Mouse (Mus musculus) gastrocnemius, postnatal 10 days (tissue): ENCODE results near the gene F830045P16Rik. TPM values are rescaled to one million over a fixed set of nuclear protein-coding genes. Genes with fewer than 3 reads are reported as not detected.
A peak's percentile ranks its signal among the peaks of the same experiment; 100 is the strongest.
"Not testable (repeated sequence)": the region's sequence is repeated elsewhere in the genome, so short reads cannot be mapped to it uniquely, and the experiment has no call there.

ENCODE experiments used
- DNase-seq: peaks from one replicate; pipeline ENCODE4 v3.0.0; 2021; ENCODE audit warnings: mixed read lengths
- total RNA-seq, 2 experiments: library from RNA; stranded (reverse); gene quantifications; 2 replicates each; pipeline ENCODE4 v1.2.3; 2021

Gene F830045P16Rik
- total RNA-seq, 2 experiments from 2014 or later = 0.12 TPM; not detected in 1

DNA sequence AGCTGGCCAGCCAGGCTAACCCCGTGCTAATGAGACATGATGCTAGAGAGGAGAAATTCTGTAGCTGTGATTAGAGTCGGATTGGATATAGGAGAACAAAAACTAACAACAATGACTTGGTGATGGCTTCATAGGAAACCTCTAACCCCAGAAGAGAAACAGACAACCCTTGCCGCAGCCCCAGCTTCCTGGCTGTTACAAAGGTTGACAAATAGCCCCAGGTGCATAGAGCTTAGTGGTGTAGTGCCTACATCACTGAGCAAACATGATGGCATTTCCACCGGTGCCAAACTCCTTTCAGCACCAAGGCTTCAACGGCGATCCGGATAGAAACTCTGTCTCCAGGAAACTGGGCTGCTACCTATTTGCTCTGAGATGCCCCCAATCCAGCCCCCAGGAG, 9.2 kb upstream of the F830045P16Rik start:
- DNase-seq = no peak

DNA sequence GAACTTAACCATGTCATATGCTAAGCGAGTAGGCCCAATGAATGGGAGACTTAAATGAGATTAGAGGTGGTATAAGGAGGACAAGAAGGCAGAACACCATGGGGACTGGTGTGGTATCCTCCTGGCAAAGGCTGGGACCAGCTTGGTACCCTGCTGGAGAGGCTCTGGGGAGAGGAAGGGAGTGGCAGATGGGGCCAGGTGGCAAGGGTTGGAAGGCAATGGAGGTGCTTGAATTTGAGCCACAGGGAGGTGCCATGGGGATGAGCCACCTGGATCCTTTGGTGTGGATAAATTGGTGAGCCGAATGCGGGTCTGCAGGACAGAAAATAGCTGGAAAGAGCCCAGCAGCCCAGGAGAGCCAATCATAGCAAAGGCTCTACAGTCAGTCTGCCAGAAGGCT, 8.5 kb upstream of the F830045P16Rik start:
- no peak for DNase-seq

DNA sequence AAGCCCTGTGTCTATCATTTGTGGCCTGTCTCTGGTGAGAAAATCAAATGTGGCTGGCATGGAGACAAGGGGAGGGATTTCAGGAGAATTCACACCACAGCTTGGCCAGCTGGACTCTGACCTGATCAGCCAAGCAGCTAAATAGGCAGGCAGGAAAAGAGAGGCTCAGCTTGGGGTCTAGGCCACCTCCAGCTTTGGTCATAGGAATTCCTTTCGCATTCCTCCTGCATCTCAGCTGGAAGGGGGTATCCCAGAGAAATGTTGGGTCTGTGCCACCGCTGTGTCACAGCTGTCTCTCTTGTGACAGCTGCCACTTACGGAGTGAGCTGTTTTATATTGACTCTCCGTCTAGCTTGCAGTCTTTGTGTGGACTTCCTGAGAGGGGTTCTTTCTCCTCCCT, 8.0 kb upstream of the F830045P16Rik start:
- peak; percentile 34 for DNase-seq

DNA sequence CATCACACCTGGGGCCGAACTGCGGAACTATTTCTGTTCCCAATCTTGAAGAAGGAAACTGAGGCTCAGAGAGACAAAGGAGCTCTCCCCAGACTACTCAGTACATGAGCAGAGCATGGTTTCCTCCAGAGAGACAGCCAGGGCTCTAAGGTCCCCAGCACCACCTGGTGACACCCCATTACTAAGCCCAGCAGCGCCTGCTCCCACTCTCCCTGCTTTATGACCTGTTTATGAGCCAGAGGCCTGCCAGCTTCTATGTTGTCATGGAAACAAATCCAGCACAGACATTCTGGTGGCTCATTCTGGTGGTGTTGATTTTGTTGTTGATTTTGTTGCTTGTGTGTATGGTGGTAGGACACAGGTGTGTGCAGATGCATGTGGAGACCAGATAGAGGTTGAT, 3.6 kb upstream of the F830045P16Rik start:
- DNase-seq = no peak

DNA sequence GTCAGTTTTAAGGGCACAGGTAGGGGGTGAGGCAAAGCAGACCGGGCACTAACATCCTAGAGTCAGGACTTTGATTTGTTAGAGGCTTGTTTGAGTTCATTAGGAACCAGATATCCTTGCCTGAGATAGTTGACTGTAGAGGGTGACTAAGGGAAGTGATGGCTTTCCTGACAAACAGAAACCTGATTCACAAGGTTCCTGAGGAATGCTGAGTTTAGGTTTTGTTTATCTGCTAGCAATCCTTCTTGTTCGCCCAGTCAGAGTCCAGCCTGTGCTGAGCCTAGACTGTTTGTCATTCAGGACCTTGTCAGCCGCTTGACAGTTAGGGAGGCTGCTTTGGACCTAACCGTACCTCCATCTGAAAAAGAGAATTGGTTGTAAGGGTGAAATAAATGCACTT, 2.8 kb upstream of the F830045P16Rik start:
- no peak for DNase-seq

DNA sequence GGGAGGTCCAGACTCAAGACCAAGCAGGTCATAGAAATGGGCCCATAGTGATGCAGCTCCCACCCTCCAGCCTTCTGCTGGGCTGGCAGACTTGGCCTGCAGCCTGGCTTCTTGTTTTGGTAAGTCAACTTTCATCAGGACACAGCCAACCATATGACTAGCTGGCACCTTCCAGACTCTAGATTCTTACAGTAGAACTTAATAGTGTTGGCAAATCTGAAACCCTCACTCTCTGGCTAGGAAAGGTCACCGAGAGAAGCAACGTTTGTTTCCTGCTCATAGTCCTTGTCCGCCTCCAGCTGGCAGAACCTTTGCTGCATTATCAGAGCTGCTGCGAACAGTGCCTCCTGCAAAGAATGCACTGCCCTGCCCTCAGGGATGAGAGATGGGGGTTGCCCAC, 1.5 kb upstream of the F830045P16Rik start:
- no peak for DNase-seq

DNA sequence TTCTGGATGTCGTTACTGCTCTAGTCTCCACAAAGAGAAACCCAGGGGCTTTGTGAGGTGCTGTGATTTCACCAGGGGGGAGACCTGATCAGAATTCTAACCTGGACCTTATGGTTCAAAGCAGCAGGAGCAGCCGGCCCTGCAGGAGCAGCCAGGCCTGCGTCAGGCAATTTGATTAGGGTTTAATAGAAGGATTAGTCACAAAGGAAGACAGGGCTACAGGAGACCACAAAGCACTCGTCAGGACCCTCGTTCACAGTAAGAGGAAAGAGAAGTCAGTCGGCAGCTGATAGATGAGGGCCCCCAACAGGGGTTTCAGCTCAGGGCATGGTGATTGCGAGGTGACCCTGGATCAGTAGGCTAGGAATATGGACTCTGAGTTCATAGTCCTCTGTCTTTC, 958 bp upstream of the F830045P16Rik start:
- DNase-seq = no peak

DNA sequence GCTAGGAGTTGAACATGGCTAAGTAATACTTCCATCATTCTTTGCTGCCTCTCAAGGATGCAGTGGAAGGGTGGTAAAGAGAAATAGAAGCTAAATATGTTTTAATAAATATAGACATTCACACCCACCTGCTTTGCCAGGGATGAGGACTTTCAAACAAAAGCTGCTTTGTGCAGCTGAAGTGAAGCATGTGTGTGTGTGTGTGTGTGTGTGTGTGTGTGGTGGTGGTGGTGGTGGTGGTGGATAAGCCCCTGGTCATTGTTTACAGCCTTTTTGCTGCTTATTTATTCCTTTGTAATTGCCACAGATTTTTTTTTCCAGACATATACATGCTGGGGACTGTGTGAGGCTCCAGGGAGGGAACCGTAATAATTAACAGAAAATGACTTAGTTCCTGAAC, 524 bp upstream of the F830045P16Rik start:
- no peak for DNase-seq

DNA sequence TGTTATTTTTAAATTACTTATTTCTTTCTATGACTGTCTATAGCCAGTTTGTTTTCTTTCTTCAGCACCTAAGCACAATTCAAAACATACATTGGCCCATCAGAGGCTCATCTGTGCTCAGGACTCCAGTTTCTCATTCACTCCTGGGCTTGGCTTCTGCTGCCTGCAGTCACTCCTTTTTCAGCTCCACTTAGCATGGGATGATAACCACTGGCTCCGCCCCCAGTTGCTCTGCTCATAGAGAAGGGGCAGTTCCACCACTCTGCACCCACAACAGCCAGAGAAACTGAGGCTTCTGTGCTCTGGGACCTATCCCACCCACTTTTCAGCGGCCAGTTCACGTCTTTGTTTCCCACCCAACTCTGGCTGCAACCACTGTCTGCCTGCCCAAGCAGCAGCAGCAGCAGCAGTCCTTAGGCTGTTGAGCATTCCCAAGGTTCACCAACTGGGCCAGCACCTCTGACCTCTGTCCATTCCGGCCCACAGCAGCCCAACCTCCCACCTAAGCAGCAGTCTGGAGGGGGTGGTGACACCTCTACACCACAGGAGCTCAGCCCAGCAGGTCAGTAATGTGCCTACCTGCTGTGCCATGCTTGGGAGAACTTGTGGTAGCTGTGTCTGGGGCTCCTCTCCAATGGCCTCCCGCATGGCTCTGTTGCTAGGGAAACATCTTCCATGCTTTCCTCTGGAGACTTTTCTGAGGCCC, 1.4 kb downstream of the F830045P16Rik start:
- DNase-seq = no peak

DNA sequence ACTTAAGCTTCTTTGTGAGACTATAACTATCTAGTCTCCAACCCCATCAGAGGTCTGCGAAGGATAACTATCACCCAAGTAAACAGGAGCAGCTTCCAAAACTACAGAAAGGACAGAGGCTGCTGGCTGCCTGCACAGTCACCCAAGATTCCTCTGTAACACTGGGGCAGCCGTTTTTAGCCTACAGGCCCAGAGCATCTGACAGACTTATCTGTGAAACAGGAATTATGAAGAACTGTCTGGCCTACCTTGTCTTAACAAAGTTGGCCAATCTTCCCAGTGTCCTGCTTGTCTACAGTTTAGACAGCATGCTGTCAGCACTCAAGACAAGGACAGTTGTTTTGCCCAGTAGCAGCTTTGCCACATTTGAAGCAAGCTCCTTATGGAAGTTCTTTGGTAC, 4.5 kb downstream of the F830045P16Rik start:
- DNase-seq = no peak

DNA sequence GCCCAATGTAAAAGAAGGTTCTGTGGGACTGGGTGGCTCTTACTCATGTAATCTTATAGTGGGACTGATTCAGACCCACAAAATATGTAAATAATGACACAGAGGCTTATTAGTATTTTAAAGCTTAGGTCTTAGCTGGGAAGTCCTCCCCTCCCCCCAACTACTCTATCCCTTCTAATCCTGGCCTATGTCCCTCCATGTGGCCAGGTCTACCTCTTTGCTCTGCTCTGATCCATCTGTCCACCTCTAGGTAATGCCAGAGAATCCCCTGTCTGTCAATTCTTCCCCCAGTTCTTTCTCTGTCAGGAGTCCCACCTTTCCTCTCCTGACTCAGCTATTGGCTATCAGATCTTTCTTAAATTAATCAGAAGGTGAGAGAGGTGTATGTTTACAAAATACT, 5.3 kb downstream of the F830045P16Rik start:
- no peak for DNase-seq

DNA sequence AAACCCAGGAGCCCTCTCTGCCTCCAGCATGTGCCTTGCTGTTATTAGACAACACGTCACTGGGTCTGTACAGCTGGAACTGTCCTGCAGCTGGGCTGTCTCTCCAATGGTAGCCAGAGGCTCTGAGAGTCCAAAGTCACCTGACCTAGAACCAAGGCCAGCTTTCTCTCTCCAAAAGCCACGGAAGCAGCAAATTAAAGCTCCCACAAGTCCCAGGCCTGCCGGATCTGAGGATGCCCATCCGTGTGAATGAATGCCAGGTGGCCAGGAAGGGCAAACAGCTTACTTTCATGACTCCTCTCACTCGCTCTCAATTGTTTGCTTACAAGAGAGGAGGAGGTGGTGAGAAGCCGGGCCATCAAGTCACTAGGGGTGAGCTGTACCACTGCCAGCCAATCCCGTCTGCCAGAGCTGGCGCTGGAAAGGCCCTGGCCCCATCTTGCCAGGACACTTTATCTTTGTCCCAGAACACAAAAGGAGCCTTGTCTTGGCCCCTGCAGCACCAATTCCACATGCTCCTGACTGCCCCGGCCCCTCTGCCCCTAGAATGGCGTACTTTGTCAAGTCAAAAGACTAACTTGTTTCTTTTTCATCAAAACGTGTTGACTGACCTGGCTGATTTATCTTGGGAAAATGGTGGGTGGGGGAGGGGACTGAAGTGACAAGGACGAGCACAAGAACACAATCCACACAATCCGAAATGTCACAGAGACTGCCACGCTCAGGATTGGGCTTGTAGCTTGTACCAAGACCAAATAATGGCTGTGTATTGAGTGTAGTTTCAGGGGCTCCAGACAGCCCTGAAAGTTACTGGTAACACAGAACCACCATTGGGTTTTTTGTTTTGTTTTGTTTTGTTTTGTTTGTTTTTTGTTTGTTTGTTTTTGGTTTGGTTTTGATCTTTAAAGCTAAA, 6.8 kb downstream of the F830045P16Rik start:
- DNase-seq = peak; percentile 37

DNA sequence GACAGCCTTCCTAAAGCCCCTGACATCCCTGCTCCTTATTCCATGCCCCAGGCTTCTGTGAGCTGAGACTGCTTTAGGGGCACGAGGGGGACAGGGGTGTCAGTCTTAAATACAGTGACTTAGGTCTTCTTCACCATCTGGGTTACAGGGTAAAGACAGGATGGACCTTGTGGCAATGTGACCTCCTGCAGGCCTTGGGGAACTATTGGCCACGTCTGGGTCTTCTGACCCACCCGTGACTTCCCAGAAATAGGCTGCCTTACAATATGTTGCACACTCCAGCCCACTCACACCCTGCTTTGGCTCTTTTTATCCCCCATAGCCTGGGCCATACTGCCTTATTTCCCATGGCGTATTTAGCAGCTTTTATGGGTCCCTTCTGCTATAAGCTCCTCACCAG, 8.5 kb downstream of the F830045P16Rik start:
- DNase-seq = no peak

DNA sequence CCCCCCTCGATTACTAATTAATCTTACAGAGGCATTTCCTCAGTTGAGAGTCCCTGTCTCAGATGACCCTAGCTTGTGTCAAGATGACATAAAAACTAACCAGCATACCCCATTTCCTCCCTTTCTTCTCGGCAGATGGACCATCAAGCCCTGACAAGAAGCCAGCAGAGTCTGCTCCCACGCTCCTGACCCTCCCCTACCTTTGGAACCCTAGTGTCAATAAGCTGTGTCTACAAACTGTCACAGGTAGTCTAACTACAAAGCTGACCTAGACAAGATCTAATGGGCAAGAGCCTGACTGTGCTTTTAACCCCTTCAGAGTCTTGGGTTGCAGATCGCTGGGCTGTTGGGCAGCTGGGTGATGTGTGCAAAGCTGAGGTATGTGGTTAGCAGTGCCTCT, 10.1 kb downstream of the F830045P16Rik start:
- DNase-seq = no peak

DNA sequence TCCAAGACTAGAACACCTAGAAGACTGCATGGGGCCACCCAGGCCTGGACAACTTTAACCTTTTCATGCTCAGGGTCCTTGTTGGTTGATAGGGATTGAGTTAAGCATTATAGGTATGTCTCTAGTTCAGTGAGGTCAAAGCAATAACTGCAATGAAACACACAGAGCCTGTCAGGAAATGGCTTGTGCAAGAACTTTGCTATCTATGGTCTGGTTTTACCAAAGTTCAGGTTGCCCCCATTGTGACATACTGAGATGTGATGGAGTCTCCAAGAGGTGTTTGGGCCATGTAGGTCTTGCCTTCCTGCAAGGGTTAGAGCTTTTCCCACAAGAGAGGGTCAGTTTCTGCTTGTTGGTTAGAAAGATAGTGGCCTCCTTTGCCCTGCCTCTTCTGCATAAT, 10.8 kb downstream of the F830045P16Rik start:
- no peak for DNase-seq

DNA sequence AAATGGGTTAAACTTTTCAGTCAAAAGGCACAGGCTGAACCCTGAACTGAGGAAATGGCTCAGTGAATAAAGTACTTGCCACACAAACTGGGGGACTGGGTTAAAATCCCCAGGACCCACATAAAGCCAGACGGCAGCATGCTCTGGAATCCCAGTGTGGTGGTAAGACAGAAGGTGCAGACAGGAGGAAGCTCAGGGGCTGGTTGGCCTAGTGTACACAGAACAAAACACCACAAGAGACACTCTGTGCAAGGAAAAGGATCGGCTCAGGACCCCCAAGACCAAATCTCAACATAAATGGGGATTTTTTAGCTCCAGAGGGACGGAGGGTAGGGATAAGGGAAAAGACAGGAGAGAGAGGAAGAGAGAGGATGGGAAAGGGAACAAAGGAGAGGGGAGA, 17.9 kb downstream of the F830045P16Rik start:
- DNase-seq = no peak

DNA sequence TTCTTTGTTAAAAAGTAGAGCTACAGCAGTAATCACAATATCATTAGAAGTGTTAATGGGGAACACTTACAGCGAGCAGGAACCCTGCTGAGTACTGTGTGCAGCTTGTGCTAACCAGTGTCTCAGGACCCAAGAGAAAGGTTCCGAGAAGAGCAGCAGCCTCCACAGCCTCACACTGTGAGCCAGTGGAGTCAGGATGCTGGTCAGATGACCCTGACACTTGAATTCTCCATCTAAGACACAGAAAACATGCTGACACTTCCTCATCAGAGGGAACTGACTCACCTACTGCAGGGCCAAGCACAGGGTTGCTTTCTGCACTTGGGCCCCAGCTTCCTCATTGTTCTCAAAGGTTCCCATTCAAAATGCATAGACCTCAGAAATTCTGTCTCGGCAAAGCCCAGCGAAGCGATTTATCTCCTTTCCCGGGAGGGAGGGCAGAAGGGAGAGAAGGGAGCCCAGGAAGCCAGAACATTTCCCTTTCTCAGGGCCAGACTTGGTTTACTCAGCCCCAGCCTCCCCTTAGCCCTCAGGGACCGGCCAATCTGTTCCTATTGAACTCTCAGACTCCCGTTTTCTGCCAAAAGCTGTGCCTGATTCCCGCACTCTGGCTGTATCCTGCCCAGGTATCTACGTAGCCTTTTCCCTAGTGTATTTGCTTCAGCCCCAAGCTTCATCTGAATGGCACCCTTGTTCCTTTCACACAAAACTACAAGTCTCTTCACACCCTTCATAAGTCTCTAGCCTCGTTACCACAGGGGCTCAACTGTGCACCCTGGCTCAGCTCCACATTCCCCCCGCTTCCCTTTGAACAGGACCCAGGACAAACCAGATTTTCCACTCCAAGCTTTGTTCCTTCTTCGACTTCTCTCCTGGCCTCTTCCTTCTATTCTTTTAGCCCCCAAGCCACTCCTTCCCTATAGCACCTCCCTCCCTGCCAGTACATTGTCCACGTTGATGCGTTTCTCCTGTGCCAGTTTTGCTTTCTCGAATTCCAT, 21.2 kb downstream of the F830045P16Rik start:
- DNase-seq = no peak

DNA sequence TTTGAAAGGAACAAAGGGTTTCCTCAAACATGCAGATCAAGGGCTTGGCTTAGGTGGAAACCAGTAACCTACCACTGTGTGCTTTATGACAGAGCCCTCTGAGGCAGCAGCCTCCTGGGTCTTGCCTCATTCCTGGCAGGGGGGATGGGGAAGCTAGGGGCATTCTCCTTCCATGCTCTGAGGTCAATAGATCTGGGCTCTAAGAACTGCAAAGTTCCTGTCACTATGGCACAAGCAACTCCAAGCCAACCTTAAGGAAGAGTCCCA, 22.1 kb downstream of the F830045P16Rik start:
- no peak for DNase-seq

DNA sequence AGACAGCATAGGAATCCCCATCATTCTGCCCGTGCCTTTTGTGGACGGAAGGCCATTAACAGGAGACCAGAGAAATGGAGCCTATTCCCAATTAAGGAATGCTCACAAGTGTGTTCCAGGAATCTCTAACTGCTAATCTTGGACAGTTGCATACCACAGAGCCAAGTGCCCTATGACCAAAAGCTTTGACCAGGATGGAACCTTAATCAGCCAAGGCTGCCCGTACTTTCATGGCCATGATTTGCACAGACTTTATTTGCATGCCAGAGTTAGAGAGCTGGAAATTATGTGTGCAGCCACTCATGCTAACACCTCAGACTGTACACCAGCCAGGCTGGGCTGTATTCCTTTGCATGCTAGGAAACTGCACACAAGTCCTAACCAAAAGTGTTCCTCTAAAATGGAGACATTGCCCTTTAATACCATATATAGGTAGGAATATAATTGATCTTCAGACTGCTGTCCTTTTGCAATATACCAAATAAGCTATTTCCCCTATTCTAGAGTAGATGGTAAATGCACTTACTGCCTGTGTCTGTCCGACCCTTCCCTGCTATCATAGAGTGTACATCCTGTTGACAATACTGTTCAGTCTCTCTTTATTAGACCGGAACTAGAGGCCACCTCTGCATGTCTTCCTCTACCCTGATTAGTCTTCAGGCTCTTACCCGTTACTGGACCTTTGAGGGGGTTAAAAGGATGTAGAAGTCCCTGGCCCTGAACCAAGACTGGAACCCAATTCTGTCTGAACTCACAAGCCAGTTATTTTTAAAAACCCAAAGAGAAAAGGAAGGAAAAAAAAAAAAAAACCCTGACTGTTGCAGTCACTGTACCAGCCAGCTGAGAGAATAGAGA, 22.6 kb downstream of the F830045P16Rik start:
- no peak for DNase-seq

DNA sequence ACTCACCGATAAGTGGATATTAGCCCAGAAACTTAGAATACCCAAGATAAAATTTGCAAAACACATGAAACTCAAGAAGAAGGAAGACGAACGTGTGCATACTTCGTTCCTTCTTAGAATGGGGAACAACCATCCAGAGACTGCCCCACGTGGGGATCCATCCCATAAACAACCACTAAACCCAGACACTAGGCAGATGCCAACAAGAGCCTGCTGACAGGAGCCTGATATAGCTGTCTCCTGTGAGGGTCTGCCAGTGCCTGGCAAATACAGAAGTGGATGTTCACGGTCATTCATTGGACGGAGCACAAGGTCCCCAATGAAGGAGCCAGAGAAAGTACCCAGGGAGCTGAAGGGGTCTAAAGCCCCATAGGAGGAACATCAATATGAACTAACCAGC, 24.3 kb downstream of the F830045P16Rik start:
- not testable (repeated sequence) for DNase-seq

DNA sequence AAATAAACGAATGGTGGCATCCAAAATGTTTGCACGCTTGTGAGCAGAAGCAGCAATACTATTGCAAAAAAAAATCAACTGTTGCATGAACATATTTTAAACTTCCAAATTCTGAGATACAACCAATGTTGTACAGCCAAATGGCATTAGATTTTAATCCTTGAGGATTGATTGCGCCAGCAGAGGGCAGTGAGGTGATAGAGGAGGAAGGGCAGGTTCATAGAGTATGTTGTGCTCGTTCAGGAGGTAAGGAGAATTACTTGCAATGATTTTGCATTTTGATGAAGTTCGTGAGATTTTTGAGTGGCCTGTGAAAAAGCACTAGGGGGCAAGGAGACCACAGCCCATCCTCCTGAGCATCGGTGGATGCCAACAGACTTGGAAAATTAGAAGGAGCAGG, 33.8 kb downstream of the F830045P16Rik start:
- DNase-seq = peak; percentile 70
